Mouse (Mus musculus) CD4-positive helper T cell, adult 2 months (primary cell): ENCODE results near the gene Gmpr2.

Source experiments
- DNase-seq: peaks from one replicate; pipeline ENCODE4 v3.0.0-alpha.2; 2012; ENCODE audit warnings: low read depth, missing footprints, low spot score

Gene Gmpr2

GRCm38 (mm10) chr14:55681160-55682117, 9.7 kb downstream of the Gmpr2 start, which contains the start of gene Tinf2:
TSS of gene Tinf2 (minus strand) at chr14:55681820.
- DNase-seq: peak; percentile 99

DNA sequence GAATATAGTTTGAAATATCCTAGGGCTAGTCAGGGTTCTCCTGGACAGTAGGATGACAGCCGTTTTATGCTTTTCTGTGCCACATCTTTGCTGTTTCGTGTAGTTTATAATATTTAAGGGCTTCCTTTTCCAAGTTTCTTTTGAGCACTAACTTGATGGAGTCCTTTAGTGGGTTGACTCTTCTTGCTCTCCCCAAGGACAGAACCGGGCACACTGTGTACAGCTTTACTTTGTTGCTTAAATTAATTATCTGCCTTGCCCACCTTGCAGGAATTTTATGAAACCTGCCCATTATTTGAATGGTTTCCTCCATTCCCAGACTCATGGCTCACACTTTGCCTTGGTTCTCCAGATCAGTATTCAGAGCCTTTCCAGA, 10.4 kb downstream of the Gmpr2 start:
- DNase-seq: no peak

- no peak for DNase-seq
Measured at GRCm38 (mm10) chr14:55689433-55689832, 17.7 kb downstream of the Gmpr2 start.

GRCm38 (mm10) chr14:55697226-55697625, 25.5 kb downstream of the Gmpr2 start:
- DNase-seq: no peak

GRCm38 (mm10) chr14:55701131-55701530, 29.4 kb downstream of the Gmpr2 start:
- DNase-seq: no peak

GRCm38 (mm10) chr14:55702761-55703160, 31.0 kb downstream of the Gmpr2 start:
- no peak for DNase-seq

DNA sequence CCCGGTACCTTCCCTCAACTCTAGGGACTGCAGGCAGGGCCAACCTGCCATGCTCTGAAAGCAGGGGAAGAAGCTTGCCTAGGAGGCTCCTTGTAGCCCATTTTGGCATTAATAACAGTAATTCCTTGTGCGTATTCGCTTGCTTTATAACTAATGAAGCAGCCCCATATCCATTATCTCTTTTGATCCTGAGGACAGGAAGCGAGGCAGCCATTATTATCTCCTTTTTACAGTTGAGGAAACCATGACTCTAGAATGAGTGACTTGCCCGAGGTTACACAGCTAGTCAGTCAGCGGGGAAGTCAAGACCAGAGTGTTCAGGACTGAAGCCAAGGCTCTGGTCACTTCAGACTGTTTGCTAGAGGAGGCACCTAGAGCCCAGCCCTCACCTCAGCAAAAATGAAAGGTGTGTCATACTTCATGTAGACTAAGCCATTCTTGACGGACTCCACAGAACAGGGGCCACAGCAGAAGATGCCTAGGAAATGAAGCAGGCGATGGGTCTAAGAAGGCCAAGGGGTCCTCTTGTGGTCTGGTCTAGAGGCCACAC, 34.4 kb downstream of the Gmpr2 start:
- DNase-seq: no peak

DNA sequence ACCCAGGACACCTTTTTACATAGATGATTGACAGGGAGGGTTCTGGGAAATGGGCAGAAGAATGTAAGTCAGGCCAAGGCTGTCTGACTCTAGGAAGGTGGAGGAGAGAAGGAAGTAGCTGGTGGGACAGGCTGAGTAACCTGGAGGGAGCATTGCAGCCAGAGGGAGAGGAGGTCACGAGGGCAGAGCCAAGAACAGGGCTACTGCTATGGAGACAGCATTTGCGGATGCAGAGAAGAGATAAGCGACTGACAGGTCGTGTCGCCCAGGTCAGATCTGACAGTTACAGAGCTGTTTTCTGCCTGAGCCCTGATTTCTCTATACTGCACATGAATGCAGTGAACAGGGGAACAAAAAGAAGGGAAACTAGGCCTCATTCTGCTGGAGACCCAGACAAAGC, 35.7 kb downstream of the Gmpr2 start:
- DNase-seq: no peak

GRCm38 (mm10) chr14:55709509-55709908, 37.8 kb downstream of the Gmpr2 start:
- DNase-seq: no peak

- DNase-seq: no peak
Measured at GRCm38 (mm10) chr14:55711786-55712185, 40.0 kb downstream of the Gmpr2 start.

DNA sequence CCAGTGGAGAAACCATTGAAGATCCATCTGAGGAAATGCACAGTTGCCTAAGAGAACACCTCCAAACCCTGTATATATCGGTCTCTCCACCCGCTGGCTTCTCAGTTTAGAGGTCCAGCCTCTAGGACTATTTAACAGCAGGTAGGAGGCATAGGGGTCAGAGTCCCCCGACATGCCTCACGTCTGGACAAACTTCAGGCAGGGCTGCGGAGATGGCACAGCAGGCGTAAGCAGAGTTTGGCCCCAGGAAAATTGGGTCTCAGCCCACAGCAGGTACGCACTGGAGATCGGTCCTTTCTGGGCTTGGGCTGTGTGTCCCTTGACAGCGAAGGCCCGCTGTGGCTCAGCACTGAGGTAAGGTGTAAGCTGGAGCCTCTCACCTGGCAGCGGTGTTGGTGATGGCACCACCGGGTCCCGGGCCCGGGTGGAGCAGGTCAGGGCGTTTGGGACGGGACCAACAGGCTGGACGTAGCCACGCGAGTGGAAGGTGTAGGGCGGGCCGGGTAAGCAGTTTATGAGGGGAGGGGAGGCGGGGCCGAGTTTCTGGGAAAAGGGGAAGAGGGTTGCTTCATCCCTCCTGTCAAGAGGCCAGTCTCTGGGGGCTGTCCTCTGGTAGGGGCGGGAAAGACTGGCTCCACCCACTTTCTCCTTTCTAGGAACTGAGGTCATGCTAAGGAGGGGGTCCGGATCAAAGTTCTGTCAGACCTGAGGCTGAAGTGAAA, 41.4 kb downstream of the Gmpr2 start:
- no peak for DNase-seq

DNA sequence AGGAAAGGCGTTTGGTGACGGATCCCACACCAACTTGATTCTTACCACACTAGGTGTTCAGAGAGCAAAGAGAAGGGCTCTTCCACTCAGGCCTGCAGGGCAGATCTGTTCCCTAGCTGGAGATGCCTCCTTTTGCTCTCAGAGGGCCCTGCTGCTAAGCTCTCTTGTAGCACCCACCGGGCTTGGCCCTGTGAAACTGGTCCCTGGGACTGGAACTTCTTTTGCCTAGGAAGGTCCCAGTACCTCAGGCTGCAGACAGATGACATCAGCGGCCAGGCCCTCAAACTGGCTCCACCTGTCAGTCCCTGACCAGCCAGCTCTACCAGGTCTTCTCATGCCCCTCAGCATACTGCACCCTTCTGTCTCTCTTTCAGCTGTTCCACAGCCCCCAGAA, 42.0 kb downstream of the Gmpr2 start, which contains the start of gene Tgm1:
Gene Tgm1, minus strand, starts transcription at position 198 of the 394 bp plus-strand sequence.
- DNase-seq: no peak

- DNase-seq: no peak
Measured at GRCm38 (mm10) chr14:55714893-55715292, 43.2 kb downstream of the Gmpr2 start.

DNA sequence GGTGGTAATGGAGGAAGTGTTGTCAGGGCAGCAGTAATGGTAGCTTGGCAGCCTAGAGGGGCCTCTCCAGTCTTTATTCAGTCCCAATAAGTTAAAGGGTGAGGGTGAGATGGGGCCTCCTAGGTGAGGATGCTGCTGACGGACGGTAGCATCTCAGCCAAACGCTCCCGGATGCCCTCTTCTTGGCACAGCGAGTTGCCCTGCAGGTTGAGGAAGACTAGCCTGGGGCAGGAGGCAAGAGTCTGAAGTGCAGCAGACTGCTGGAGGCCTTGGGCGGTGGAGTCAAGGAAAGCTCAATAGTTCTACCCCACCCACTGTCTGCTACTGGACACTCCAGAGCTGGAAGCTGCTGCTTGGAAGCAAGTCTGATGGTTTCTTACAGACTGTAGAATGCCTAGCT, 44.5 kb downstream of the Gmpr2 start:
- no peak for DNase-seq

DNA sequence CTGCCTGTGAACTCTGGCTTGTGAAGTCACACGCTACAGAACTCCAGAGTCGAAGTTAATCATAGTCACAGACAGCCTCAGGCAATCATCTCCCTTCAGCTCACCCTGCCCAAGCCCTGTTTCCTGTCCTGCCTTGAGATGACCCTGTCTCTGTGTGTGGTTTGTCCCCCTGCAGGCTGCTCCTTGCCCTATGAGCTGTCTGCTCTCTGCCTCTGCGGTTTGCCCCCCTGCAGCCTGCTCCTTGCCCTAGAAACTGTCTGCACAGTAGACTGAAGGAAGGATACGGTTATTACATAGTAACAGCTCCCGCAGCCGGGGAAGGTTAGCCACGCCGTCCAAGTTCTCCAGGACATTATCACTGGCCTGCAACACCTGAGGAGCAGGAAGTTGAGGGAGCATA, 45.1 kb downstream of the Gmpr2 start:
- no peak for DNase-seq

GRCm38 (mm10) chr14:55719737-55720136, 48.0 kb downstream of the Gmpr2 start:
- no peak for DNase-seq

GRCm38 (mm10) chr14:55720666-55721065, 48.9 kb downstream of the Gmpr2 start:
- no peak for DNase-seq

GRCm38 (mm10) chr14:55721076-55721475, 49.3 kb downstream of the Gmpr2 start:
- DNase-seq: no peak

- DNase-seq: peak; percentile 96
Measured at GRCm38 (mm10) chr14:55721700-55722437, 50.1 kb downstream of the Gmpr2 start, which contains the start of gene Rabggta. TSS of gene Rabggta (minus strand) at chr14:55722263.

DNA sequence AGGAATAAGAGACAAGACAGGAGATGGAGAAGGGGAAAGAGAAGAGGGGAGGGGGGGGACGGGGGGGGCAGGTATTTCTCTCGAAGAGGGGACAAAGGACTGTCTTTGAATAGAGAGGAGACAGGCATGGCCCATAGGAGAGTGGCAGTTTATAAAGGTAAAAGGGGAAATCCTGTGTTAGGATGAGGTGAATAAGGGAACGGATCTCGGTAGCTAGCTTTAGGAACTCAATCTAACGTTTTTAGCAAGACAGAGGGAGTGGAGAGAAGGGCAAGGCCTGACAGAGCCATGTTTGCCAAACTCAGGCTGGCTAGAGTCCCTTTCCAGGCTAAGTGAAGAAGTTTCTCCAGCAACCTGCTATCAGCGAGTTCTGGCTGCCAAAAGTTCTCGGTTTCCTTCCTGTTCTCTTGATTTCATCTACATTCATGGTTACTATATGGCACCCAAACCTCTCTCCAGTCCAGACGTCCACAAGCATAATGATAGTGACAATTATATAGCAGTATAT, 50.8 kb downstream of the Gmpr2 start:
- no peak for DNase-seq

- no peak for DNase-seq
Measured at GRCm38 (mm10) chr14:55723433-55723832, 51.7 kb downstream of the Gmpr2 start.
